Mouse (Mus musculus): Measurements from ENCODE around the gene Ccdc12. TPM values are rescaled to one million over a fixed set of nuclear protein-coding genes. Genes with fewer than 3 reads are reported as not detected.

Ccdc12 gene
- polyA plus RNA-seq, 1 experiment: 537 TPM

GRCm38 (mm10) chr9:110655651-110656007, 674 bp upstream of the Ccdc12 start:
- Histone ChIP-seq H3K36me3 (replicated peaks; ENCODE audit: low read length) (peaks cover 34% of the 10 kb centered on the region), H3K4me1 (peaks cover 75% of the 10 kb centered on the region), H3K9me3 (no peaks in the 10 kb centered on the region), H3K4me3 (replicated peaks) (peak overlapping the region; percentile 95), H3K27me3 (replicated peaks) (no peaks in the 10 kb centered on the region)
- TF ChIP-seq GATA1 (IDR thresholded peaks at IDR 0.05; ENCODE audit: borderline replicate concordance, low read length) (no peak), FLI1 (IDR thresholded peaks at IDR 0.05; ENCODE audit: low read length) (no peak)

GRCm38 (mm10) chr9:110657474-110658078, 1.3 kb downstream of the Ccdc12 start:
- TF ChIP-seq GATA1 (IDR thresholded peaks at IDR 0.05; ENCODE audit: borderline replicate concordance, low read length): no peak
- TF ChIP-seq FLI1 (IDR thresholded peaks at IDR 0.05; ENCODE audit: low read length): no peak
- Histone ChIP-seq H3K9me3 (no peaks in the 10 kb centered on the region), H3K4me1 (peaks cover 75% of the 10 kb centered on the region), H3K4me3 (replicated peaks) (peak overlapping the region; percentile 95), H3K36me3 (replicated peaks; ENCODE audit: low read length) (peaks cover 35% of the 10 kb centered on the region), H3K27me3 (replicated peaks) (no peaks in the 10 kb centered on the region)

GRCm38 (mm10) chr9:110659521-110659920, 3.2 kb downstream of the Ccdc12 start:
- no peaks in the 10 kb centered on the region for H3K27me3 ChIP-seq (replicated peaks)
- H3K36me3 ChIP-seq (replicated peaks; ENCODE audit: low read length): peaks cover 41% of the 10 kb centered on the region
- TF ChIP-seq FLI1 (IDR thresholded peaks at IDR 0.05; ENCODE audit: low read length): no peak
- no peak for TF ChIP-seq GATA1 (IDR thresholded peaks at IDR 0.05; ENCODE audit: borderline replicate concordance, low read length)
- no peaks in the 10 kb centered on the region for H3K9me3 ChIP-seq
- peak overlapping the region; percentile 85 for H3K4me3 ChIP-seq (replicated peaks)
- H3K4me1 ChIP-seq: peaks cover 84% of the 10 kb centered on the region

GRCm38 (mm10) chr9:110660208-110660607, 3.9 kb downstream of the Ccdc12 start:
- Histone ChIP-seq H3K4me1 (peaks cover 84% of the 10 kb centered on the region), H3K9me3 (no peaks in the 10 kb centered on the region), H3K36me3 (replicated peaks; ENCODE audit: low read length) (peaks cover 44% of the 10 kb centered on the region), H3K4me3 (replicated peaks) (peak overlapping the region; percentile 67), H3K27me3 (replicated peaks) (no peaks in the 10 kb centered on the region)
- no peak for TF ChIP-seq GATA1 (IDR thresholded peaks at IDR 0.05; ENCODE audit: borderline replicate concordance, low read length)
- no peak for TF ChIP-seq FLI1 (IDR thresholded peaks at IDR 0.05; ENCODE audit: low read length)

GRCm38 (mm10) chr9:110660856-110661612, 4.7 kb downstream of the Ccdc12 start:
- TF ChIP-seq FLI1 (IDR thresholded peaks at IDR 0.05; ENCODE audit: low read length): no peak
- no peaks in the 10 kb centered on the region for H3K9me3 ChIP-seq
- H3K4me1 ChIP-seq: peaks cover 79% of the 10 kb centered on the region
- H3K4me3 ChIP-seq (replicated peaks): peak overlapping the region; percentile 64
- H3K27me3 ChIP-seq (replicated peaks): no peaks in the 10 kb centered on the region
- H3K36me3 ChIP-seq (replicated peaks; ENCODE audit: low read length): peaks cover 44% of the 10 kb centered on the region

- peaks cover 92% of the 10 kb centered on the region for H3K4me1 ChIP-seq
- peaks cover 51% of the 10 kb centered on the region for H3K36me3 ChIP-seq (replicated peaks; ENCODE audit: low read length)
- TF ChIP-seq FLI1 (IDR thresholded peaks at IDR 0.05; ENCODE audit: low read length) (no peak), GATA1 (IDR thresholded peaks at IDR 0.05; ENCODE audit: borderline replicate concordance, low read length) (no peak)
These were observed 6.5 kb downstream of the Ccdc12 start for GRCm38 (mm10) chr9:110662844-110663243.

GRCm38 (mm10) chr9:110665912-110666311, 9.6 kb downstream of the Ccdc12 start:
- H3K36me3 ChIP-seq (replicated peaks; ENCODE audit: low read length): peaks cover 59% of the 10 kb centered on the region
- no peaks in the 10 kb centered on the region for H3K9me3 ChIP-seq
- peak overlapping the region; percentile 90 for H3K4me3 ChIP-seq (replicated peaks)
- TF ChIP-seq FLI1 (IDR thresholded peaks at IDR 0.05; ENCODE audit: low read length): peak; percentile 95
- TF ChIP-seq GATA1 (IDR thresholded peaks at IDR 0.05; ENCODE audit: borderline replicate concordance, low read length): peak; percentile 92
- peaks cover 95% of the 10 kb centered on the region for H3K4me1 ChIP-seq
- H3K27me3 ChIP-seq (replicated peaks): no peaks in the 10 kb centered on the region

More at GRCm38 (mm10) chr9:110662844-110663243, 6.5 kb downstream of the Ccdc12 start:
- Histone ChIP-seq H3K27me3 (replicated peaks) (no peaks in the 10 kb centered on the region), H3K4me3 (replicated peaks) (no peak overlapping the region), H3K9me3 (no peaks in the 10 kb centered on the region)

GRCm38 (mm10) chr9:110666374-110666773, 10.1 kb downstream of the Ccdc12 start:
- Histone ChIP-seq H3K36me3 (replicated peaks; ENCODE audit: low read length) (peaks cover 59% of the 10 kb centered on the region), H3K4me3 (replicated peaks) (peak overlapping the region; percentile 90), H3K9me3 (no peaks in the 10 kb centered on the region), H3K4me1 (peaks cover 95% of the 10 kb centered on the region), H3K27me3 (replicated peaks) (no peaks in the 10 kb centered on the region)
- no peak for TF ChIP-seq FLI1 (IDR thresholded peaks at IDR 0.05; ENCODE audit: low read length)
- no peak for TF ChIP-seq GATA1 (IDR thresholded peaks at IDR 0.05; ENCODE audit: borderline replicate concordance, low read length)

- H3K4me1 ChIP-seq: peaks cover 95% of the 10 kb centered on the region
- no peak for TF ChIP-seq FLI1 (IDR thresholded peaks at IDR 0.05; ENCODE audit: low read length)
These were observed 11.0 kb downstream of the Ccdc12 start for GRCm38 (mm10) chr9:110667219-110667836.

More at GRCm38 (mm10) chr9:110667219-110667836, 11.0 kb downstream of the Ccdc12 start:
- no peaks in the 10 kb centered on the region for H3K27me3 ChIP-seq (replicated peaks)
- H3K9me3 ChIP-seq: no peaks in the 10 kb centered on the region
- H3K4me3 ChIP-seq (replicated peaks): peak overlapping the region; percentile 83
- H3K36me3 ChIP-seq (replicated peaks; ENCODE audit: low read length): peaks cover 55% of the 10 kb centered on the region

All from megakaryocyte, embryonic 14.5 days (primary cell).